Mouse (Mus musculus) adrenal gland, postnatal 4 days (tissue): ENCODE data around the gene Psg19. TPM values are rescaled to one million over a fixed set of nuclear protein-coding genes. Genes with fewer than 3 reads are reported as not detected.
"Not testable (repeated sequence)": the region's sequence is repeated elsewhere in the genome, so short reads cannot be mapped to it uniquely, and the experiment has no call there.

Experiments used
- DNase-seq, 2 experiments: peaks; one replicate each; pipeline ENCODE4 v3.0.0; 2021 to 2022; ENCODE audit warnings: low spot score in 2 of 2, mixed read lengths in 2 of 2
- total RNA-seq, 2 experiments: library from RNA; stranded (reverse); gene quantifications; 2 replicates each; pipeline ENCODE4 v1.2.3; 2021

Psg19 gene
- total RNA-seq, 2 experiments from 2014 or later: not detected

DNA sequence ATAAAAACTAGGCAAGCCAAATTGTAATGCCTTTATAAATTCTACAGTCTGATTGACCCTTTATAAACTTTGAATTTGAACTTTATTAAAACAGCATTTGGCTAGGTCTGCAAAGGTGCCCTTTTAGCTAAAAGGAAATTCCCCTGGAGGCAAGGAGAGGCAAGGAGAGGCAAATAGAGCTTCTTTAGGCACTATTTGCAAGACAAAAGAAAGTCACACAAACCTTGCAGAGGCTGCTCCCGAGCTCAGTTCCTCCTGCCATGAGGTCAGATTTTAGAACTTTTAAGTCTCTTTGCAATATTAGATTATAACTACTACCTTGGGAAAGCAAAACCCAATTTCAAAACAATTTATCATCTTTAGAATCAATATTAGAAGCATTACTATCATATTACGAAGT is 50.9 kb downstream of the Psg19 start:
- DNase-seq: not testable (repeated sequence)

DNA sequence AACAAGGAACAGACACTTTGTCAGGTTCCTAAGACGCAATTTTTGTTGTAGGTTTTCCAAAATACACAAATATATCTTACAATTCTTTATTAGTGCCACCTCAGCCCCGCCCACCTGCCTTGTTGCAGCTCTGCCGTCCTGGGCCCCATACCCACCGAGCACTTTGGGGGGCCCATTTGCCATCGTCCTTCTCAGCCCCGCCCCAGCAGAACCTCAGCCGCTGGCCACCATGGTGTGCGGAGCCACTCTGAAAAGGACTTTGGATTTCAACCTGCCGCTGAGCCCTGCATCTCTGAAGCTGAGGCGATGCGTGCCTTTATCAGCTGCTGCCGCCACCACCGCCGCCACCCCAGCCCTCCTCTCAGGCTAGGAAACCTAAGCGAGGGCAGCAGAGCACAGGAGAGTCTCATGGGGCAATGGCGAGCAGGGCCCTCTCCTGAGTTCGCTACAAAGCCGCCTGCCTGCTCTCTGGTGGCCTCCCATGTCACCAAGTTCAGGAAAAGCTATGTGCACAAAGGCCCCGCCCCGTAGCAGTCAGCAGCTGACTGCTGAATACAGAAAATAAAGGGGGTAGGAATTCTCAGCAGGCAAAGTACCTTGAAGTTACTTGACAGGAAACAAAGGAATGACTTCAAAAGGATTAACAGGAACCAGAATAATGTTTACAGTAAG is 52.0 kb downstream of the Psg19 start:
- DNase-seq: no peak

Other genes starting within 250 kb of the Psg19 start
- not detected for gene Psg27, start 231.2 kb downstream of the Psg19 start, total RNA-seq
- not detected for gene Psg23, start 182.0 kb downstream of the Psg19 start, total RNA-seq
- not detected for gene Psg21, start 141.8 kb downstream of the Psg19 start, total RNA-seq
- gene Psg20, start 112.3 kb downstream of the Psg19 start, total RNA-seq: not detected
- gene Psg22, start 80.4 kb downstream of the Psg19 start, total RNA-seq: not detected
- gene Psg17, start 23.1 kb upstream of the Psg19 start, total RNA-seq: not detected
- 1 to 10 TPM; 5.1 to 8.1 TPM for gene Mill2, start 41.4 kb upstream of the Psg19 start, total RNA-seq
- gene Pglyrp1, start 72.8 kb upstream of the Psg19 start, total RNA-seq: 10 to 100 TPM in 1 of 2 experiments, 1 to 10 TPM in 1; 7.2 to 12.0 TPM
- 10 to 100 TPM; 16.5 to 19.2 TPM for gene Ccdc61, start 111.9 kb upstream of the Psg19 start, total RNA-seq
- gene Nova2, start 127.4 kb upstream of the Psg19 start, total RNA-seq: 1 to 10 TPM; 7.8 to 8.2 TPM
- gene Nanos2, start 188.9 kb upstream of the Psg19 start, total RNA-seq: under 1 TPM in 1 of 2 experiments, not detected in 1; 0.20 TPM
- 1 to 10 TPM; 7.2 to 8.3 TPM for gene Mypop, start 192.7 kb upstream of the Psg19 start, total RNA-seq
- gene Irf2bp1, start 205.5 kb upstream of the Psg19 start, total RNA-seq: 10 to 100 TPM; 44.3 to 49.1 TPM
- gene Foxa3, start 225.0 kb upstream of the Psg19 start, total RNA-seq: 1 to 10 TPM in 1 of 2 experiments, under 1 TPM in 1; 0.50 to 4.5 TPM
- gene Sympk, start 225.9 kb upstream of the Psg19 start, total RNA-seq: 100 to 1,000 TPM; 109 to 119 TPM